Mouse (Mus musculus): Measurements from ENCODE around the gene Gm47841. TPM values are rescaled to one million over a fixed set of nuclear protein-coding genes. Genes with fewer than 3 reads are reported as not detected.

Gm47841 gene
- polyA plus RNA-seq (2015; fragmentation: Nextera tagmentation; extraction: Ambion mirVana): not detected in 2 replicates

- 5% methylated on average over 23 of the region's 23 CpGs for WGBS
- H3K4me3 ChIP-seq (replicated peaks): peak within 1 kb of the TSS; percentile 55
- H3K4me2 ChIP-seq (replicated peaks): peak within 1 kb of the TSS; percentile 100
- H3K4me1 ChIP-seq (replicated peaks): peaks cover 21% of the 10 kb centered on the region
- peak within 1 kb of the TSS; percentile 52 for H3K9ac ChIP-seq
- H3K36me3 ChIP-seq: no peaks in the 10 kb centered on the region
- peak; percentile 26; the same call in 1 of the 2 replicates for ATAC-seq
- H3K9me3 ChIP-seq: no peaks in the 10 kb centered on the region
- H3K27me3 ChIP-seq (replicated peaks): peaks cover 60% of the 10 kb centered on the region
- no peak within 1 kb of the TSS for H3K27ac ChIP-seq
These were observed at the start of gene Gm47841 for GRCm38 (mm10) chr15:101047194-101047555. Gm47841 (minus strand) TSS chr15:101047397.

DNA sequence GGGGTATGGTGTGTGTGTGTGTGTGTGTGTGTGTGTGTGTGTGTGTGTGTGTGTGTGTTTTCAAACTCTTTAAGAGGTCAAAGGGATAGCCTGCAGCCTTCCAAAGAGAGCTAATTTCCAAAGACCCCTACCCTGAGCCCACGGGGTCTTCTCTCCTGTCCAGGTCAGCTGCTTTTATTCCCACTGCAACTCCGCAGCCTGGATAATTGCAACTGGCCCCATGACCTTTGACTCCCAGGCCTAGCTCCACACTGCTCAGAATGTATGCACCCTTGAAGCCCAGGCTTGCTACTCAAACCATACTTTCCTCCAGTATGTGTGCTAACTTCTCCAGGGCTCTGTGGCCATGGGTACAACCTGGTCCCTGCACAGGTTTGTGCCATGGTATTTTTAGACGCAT, 48.2 kb upstream of the Gm47841 start:
- Histone ChIP-seq H3K36me3 (no peaks in the 10 kb centered on the region), H3K27me3 (replicated peaks) (no peaks in the 10 kb centered on the region), H3K4me1 (replicated peaks) (peaks cover 20% of the 10 kb centered on the region), H3K4me2 (replicated peaks) (no peak overlapping the region), H3K27ac (no peak overlapping the region), H3K9me3 (no peaks in the 10 kb centered on the region), H3K9ac (no peak overlapping the region), H3K4me3 (replicated peaks) (no peak overlapping the region)
- WGBS: 58% methylated on average over 3 of the region's 3 CpGs
- ATAC-seq: no peak

GRCm38 (mm10) chr15:101094979-101095378, 47.8 kb upstream of the Gm47841 start:
- H3K4me3 ChIP-seq (replicated peaks): no peak overlapping the region
- 60% methylated on average over 9 of the region's 9 CpGs for WGBS
- no peak for ATAC-seq

DNA sequence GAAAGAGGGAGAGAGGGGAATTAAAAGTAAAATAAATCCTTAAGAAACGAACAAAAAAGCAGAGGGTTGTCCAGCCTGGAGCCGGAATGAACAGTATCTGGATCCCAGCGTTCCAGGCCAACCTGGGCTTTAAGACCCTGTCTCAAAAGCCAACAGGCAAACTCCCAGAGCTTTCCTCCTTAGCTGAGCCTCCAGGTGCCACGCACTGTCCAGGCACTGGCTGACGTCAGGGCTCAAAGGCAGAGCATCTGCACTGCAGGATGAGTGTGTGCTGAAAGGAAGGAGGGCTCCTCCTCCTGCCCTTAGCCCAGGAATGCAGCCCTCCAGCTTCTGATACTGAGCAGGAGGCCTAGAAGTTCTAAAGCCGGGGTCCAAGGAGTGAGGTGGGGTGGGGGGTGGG, 46.8 kb upstream of the Gm47841 start:
- Histone ChIP-seq H3K9me3 (no peaks in the 10 kb centered on the region), H3K4me2 (replicated peaks) (no peak overlapping the region), H3K27ac (no peak overlapping the region), H3K27me3 (replicated peaks) (no peaks in the 10 kb centered on the region), H3K36me3 (no peaks in the 10 kb centered on the region), H3K9ac (no peak overlapping the region), H3K4me1 (replicated peaks) (peaks cover 20% of the 10 kb centered on the region), H3K4me3 (replicated peaks) (no peak overlapping the region)
- no peak for ATAC-seq
- WGBS: 45% methylated on average over 6 of the region's 6 CpGs

More at GRCm38 (mm10) chr15:101094979-101095378, 47.8 kb upstream of the Gm47841 start:
- Histone ChIP-seq H3K4me1 (replicated peaks) (peaks cover 20% of the 10 kb centered on the region), H3K9me3 (no peaks in the 10 kb centered on the region), H3K27ac (no peak overlapping the region), H3K27me3 (replicated peaks) (no peaks in the 10 kb centered on the region), H3K9ac (no peak overlapping the region), H3K36me3 (no peaks in the 10 kb centered on the region), H3K4me2 (replicated peaks) (no peak overlapping the region)

GRCm38 (mm10) chr15:101092829-101093648, 45.8 kb upstream of the Gm47841 start:
- Histone ChIP-seq H3K27ac (no peak overlapping the region), H3K4me1 (replicated peaks) (peaks cover 13% of the 10 kb centered on the region), H3K9ac (no peak overlapping the region), H3K9me3 (no peaks in the 10 kb centered on the region), H3K4me3 (replicated peaks) (no peak overlapping the region), H3K4me2 (replicated peaks) (no peak overlapping the region; the same call in 1 of the 2 replicates), H3K27me3 (replicated peaks) (no peaks in the 10 kb centered on the region), H3K36me3 (no peaks in the 10 kb centered on the region)
- 43% methylated on average over 25 of the region's 25 CpGs for WGBS
- peak; percentile 71 for ATAC-seq

- H3K9ac ChIP-seq: no peak overlapping the region
- H3K4me3 ChIP-seq (replicated peaks): no peak overlapping the region
- WGBS: 49% methylated on average over 14 of the region's 14 CpGs
These were observed 45.1 kb upstream of the Gm47841 start for GRCm38 (mm10) chr15:101092121-101092828.

DNA sequence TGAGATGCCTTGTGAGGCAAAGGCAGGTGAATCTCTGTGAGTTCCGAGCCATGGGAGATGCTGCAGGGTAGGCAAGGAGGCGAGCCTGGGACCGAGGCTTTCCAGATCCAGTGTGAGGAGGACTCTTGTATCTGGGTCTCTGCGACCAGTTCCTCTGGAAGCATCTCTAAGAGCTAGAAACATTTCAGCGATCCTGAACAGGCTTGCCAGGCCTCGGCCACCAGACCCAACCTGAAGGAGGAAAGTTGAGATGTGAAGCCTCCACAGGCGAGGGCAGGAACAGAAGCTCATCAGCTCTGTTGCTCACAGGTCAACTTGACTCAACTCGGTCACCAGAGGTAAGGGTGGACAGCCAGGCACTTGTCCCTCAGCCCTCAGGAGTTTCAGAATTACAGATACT, 44.4 kb upstream of the Gm47841 start:
- WGBS: 94% methylated on average over 8 of the region's 8 CpGs
- Histone ChIP-seq H3K27me3 (replicated peaks) (no peaks in the 10 kb centered on the region), H3K4me3 (replicated peaks) (no peak overlapping the region), H3K4me2 (replicated peaks) (no peak overlapping the region), H3K36me3 (no peaks in the 10 kb centered on the region), H3K9ac (no peak overlapping the region), H3K9me3 (no peaks in the 10 kb centered on the region), H3K4me1 (replicated peaks) (peaks cover 9% of the 10 kb centered on the region; the same call in 1 of the 2 replicates), H3K27ac (no peak overlapping the region)
- no peak for ATAC-seq

More at GRCm38 (mm10) chr15:101092121-101092828, 45.1 kb upstream of the Gm47841 start:
- Histone ChIP-seq H3K27ac (no peak overlapping the region), H3K9me3 (no peaks in the 10 kb centered on the region), H3K4me2 (replicated peaks) (no peak overlapping the region), H3K27me3 (replicated peaks) (no peaks in the 10 kb centered on the region), H3K36me3 (no peaks in the 10 kb centered on the region), H3K4me1 (replicated peaks) (peaks cover 9% of the 10 kb centered on the region; the same call in 1 of the 2 replicates)
- 0 out of 2 replicates have a peak, but pooled peaks have one; percentile 21 for ATAC-seq

GRCm38 (mm10) chr15:101088291-101088690, 41.1 kb upstream of the Gm47841 start:
- no peak overlapping the region for H3K4me3 ChIP-seq (replicated peaks)
- 67% methylated on average over 4 of the region's 4 CpGs for WGBS
- H3K27me3 ChIP-seq (replicated peaks): no peaks in the 10 kb centered on the region
- H3K9ac ChIP-seq: no peak overlapping the region
- H3K27ac ChIP-seq: no peak overlapping the region
- H3K36me3 ChIP-seq: no peaks in the 10 kb centered on the region
- H3K4me2 ChIP-seq (replicated peaks): no peak overlapping the region
- H3K4me1 ChIP-seq (replicated peaks): no peaks in the 10 kb centered on the region
- ATAC-seq: no peak
- no peaks in the 10 kb centered on the region for H3K9me3 ChIP-seq

GRCm38 (mm10) chr15:101086956-101087355, 39.8 kb upstream of the Gm47841 start:
- Histone ChIP-seq H3K4me1 (replicated peaks) (peaks cover 7% of the 10 kb centered on the region), H3K4me2 (replicated peaks) (no peak overlapping the region), H3K36me3 (no peaks in the 10 kb centered on the region), H3K27ac (no peak overlapping the region), H3K27me3 (replicated peaks) (no peaks in the 10 kb centered on the region), H3K9me3 (no peaks in the 10 kb centered on the region), H3K4me3 (replicated peaks) (no peak overlapping the region), H3K9ac (no peak overlapping the region)
- ATAC-seq: no peak
- 49% methylated on average over 3 of the region's 3 CpGs for whole genome bisulfite sequencing

DNA sequence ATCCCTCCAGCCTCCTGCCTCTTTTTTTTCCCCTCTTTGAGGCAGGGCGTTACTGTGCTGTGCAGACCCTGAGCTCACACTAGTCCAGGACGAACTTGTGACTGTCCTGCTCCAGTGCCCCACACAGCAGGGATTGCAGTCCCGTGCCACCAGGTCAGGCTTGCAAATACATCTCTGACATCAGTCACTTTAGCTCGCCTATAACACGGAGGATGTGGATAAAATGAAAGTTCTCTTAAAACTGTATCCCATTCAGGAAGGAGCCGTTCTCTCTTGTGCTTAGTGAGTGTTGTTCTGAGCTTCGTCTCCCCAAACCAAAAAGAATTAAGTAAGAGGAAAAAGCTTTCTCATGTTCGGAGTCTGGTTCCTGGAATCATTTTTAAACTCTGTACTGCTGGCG, 39.3 kb upstream of the Gm47841 start:
- no peaks in the 10 kb centered on the region for H3K36me3 ChIP-seq
- H3K4me1 ChIP-seq (replicated peaks): peaks cover 8% of the 10 kb centered on the region
- H3K27ac ChIP-seq: no peak overlapping the region
- H3K4me2 ChIP-seq (replicated peaks): no peak overlapping the region
- no peaks in the 10 kb centered on the region for H3K27me3 ChIP-seq (replicated peaks)
- WGBS: 71% methylated on average over 9 of the region's 9 CpGs
- no peak for ATAC-seq
- no peak overlapping the region for H3K9ac ChIP-seq
- no peaks in the 10 kb centered on the region for H3K9me3 ChIP-seq
- no peak overlapping the region for H3K4me3 ChIP-seq (replicated peaks)

- no peaks in the 10 kb centered on the region for H3K9me3 ChIP-seq
- H3K27me3 ChIP-seq (replicated peaks): no peaks in the 10 kb centered on the region
- H3K27ac ChIP-seq: no peak overlapping the region
- no peak overlapping the region for H3K4me3 ChIP-seq (replicated peaks)
- 69% methylated on average over 10 of the region's 10 CpGs for WGBS
- no peaks in the 10 kb centered on the region for H3K36me3 ChIP-seq
- no peak overlapping the region for H3K9ac ChIP-seq
- no peak overlapping the region for H3K4me2 ChIP-seq (replicated peaks)
- H3K4me1 ChIP-seq (replicated peaks): peaks cover 12% of the 10 kb centered on the region
- ATAC-seq: no peak
These were observed 37.3 kb upstream of the Gm47841 start for GRCm38 (mm10) chr15:101084499-101084898.

DNA sequence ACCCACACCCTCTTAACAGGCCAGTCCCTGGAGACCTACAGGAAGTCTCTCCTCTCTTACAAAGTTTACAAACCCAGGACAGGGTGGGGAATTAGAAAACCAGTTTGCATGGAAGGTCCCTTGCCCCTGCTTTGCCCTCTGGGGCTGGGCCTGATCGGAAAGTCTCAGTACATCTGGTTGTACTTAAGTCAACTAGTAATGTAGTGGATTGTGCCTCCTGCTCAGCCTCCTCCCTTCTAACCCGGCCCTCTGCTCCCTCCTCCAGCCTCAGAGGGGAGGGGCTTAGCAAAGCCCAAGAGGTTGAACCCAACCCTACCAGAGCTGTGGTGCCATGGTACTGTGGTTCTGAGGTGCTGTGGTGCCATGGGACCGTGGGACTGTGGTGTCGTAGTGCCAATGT, 35.0 kb upstream of the Gm47841 start:
- ATAC-seq: no peak
- H3K9ac ChIP-seq: no peak overlapping the region
- no peak overlapping the region for H3K27ac ChIP-seq
- 57% methylated on average over 4 of the region's 4 CpGs for WGBS
- H3K36me3 ChIP-seq: no peaks in the 10 kb centered on the region
- no peak overlapping the region for H3K4me2 ChIP-seq (replicated peaks)
- peaks cover 23% of the 10 kb centered on the region for H3K4me1 ChIP-seq (replicated peaks)
- no peaks in the 10 kb centered on the region for H3K9me3 ChIP-seq
- H3K4me3 ChIP-seq (replicated peaks): no peak overlapping the region
- no peaks in the 10 kb centered on the region for H3K27me3 ChIP-seq (replicated peaks)

All from intestine, embryonic 15.5 days (tissue).